Mouse (Mus musculus) kidney, adult 8-10 months (tissue): Measurements from ENCODE around the gene Kcnmb1.
A peak's percentile ranks its signal among the peaks of the same experiment; 100 is the strongest.

ENCODE experiments used
- DNase-seq, 2 experiments: peaks; one replicate each; pipeline ENCODE4 v3.0.0; 2022

Kcnmb1 gene

GRCm38 (mm10) chr11:33962688-33963407, at the start of gene Kcnmb1:
Gene Kcnmb1, plus strand, starts transcription at chr11:33963013.
- DNase-seq, result peak in 1 of 2 experiments; percentile 4

GRCm38 (mm10) chr11:33913061-33913460, 49.8 kb upstream of the Kcnmb1 start:
- DNase-seq, result no peak

- no peak for DNase-seq
Observed at GRCm38 (mm10) chr11:33914216-33914615, 48.6 kb upstream of the Kcnmb1 start.

GRCm38 (mm10) chr11:33917574-33917973, 45.2 kb upstream of the Kcnmb1 start:
- peak; percentile 14 to 63 for DNase-seq

- no peak for DNase-seq
Observed at GRCm38 (mm10) chr11:33918424-33918823, 44.4 kb upstream of the Kcnmb1 start.

- no peak for DNase-seq
Observed at GRCm38 (mm10) chr11:33919826-33920225, 43.0 kb upstream of the Kcnmb1 start.

- DNase-seq, result peak; percentile 5 to 16
Observed at GRCm38 (mm10) chr11:33921451-33921850, 41.4 kb upstream of the Kcnmb1 start.

GRCm38 (mm10) chr11:33923031-33923430, 39.8 kb upstream of the Kcnmb1 start:
- DNase-seq, result no peak

- DNase-seq, result no peak
Observed at GRCm38 (mm10) chr11:33925778-33926177, 37.0 kb upstream of the Kcnmb1 start.

- DNase-seq, result peak in 1 of 2 experiments; percentile 23
Observed at GRCm38 (mm10) chr11:33926551-33926950, 36.3 kb upstream of the Kcnmb1 start.

GRCm38 (mm10) chr11:33927321-33927720, 35.5 kb upstream of the Kcnmb1 start:
- no peak for DNase-seq

GRCm38 (mm10) chr11:33927836-33928235, 35.0 kb upstream of the Kcnmb1 start:
- DNase-seq, result no peak

- DNase-seq, result peak in 1 of 2 experiments; percentile 45
Observed at GRCm38 (mm10) chr11:33928658-33929057, 34.2 kb upstream of the Kcnmb1 start.

GRCm38 (mm10) chr11:33929412-33929811, 33.4 kb upstream of the Kcnmb1 start:
- no peak for DNase-seq

- peak in 1 of 2 experiments; percentile 31 for DNase-seq
Observed at GRCm38 (mm10) chr11:33931836-33932385, 30.9 kb upstream of the Kcnmb1 start.

GRCm38 (mm10) chr11:33932386-33933111, 30.3 kb upstream of the Kcnmb1 start:
- peak in 1 of 2 experiments; percentile 12 for DNase-seq

- DNase-seq, result no peak
Observed at GRCm38 (mm10) chr11:33934286-33934685, 28.5 kb upstream of the Kcnmb1 start.

GRCm38 (mm10) chr11:33937641-33938040, 25.2 kb upstream of the Kcnmb1 start:
- no peak for DNase-seq

- no peak for DNase-seq
Observed at GRCm38 (mm10) chr11:33938561-33939274, 24.1 kb upstream of the Kcnmb1 start.

- DNase-seq, result no peak
Observed at GRCm38 (mm10) chr11:33939456-33940113, 23.2 kb upstream of the Kcnmb1 start.

GRCm38 (mm10) chr11:33943565-33943964, 19.2 kb upstream of the Kcnmb1 start:
- no peak for DNase-seq

- no peak for DNase-seq
Observed at GRCm38 (mm10) chr11:33944067-33944785, 18.6 kb upstream of the Kcnmb1 start.
